Mouse (Mus musculus) myocyte (in vitro differentiated cells): ENCODE measurements at regions not wholly inside any gene's neighbourhood (a gene's known extent, or its start where the extent isn't known, plus 50 kb on each side); places are given as distances from the start of the nearest gene placed in this dataset.

Experiments used
- CEBPB ChIP-seq: IDR thresholded peaks from 2 replicates; pipeline ENCODE4 v1.6.1; 2011; ENCODE audit warnings: mild to moderate bottlenecking, moderate library complexity; ENCODE audit not compliant: poor library complexity, insufficient read depth, severe bottlenecking
- E2F4 ChIP-seq: IDR thresholded peaks from one replicate; pipeline ENCODE4 v1.6.1; 2011; ENCODE audit warnings: mild to moderate bottlenecking, control low read depth, moderate library complexity; ENCODE audit not compliant: insufficient read depth
- MAX ChIP-seq: IDR thresholded peaks from one replicate; pipeline ENCODE4 v1.6.1; 2011; ENCODE audit warnings: low read depth, mild to moderate bottlenecking, control low read depth
- POLR2A ChIP-seq: IDR thresholded peaks from one replicate; pipeline ENCODE4 v1.6.1; 2011; ENCODE audit warnings: low read depth, mild to moderate bottlenecking, control low read depth, moderate library complexity; ENCODE audit not compliant: insufficient read length
- TCF12 ChIP-seq: IDR thresholded peaks from one replicate; pipeline ENCODE4 v1.6.1; 2011; ENCODE audit warnings: mild to moderate bottlenecking, control low read depth; ENCODE audit not compliant: poor library complexity, insufficient read depth, severe bottlenecking
- USF1 ChIP-seq: IDR thresholded peaks from one replicate; pipeline ENCODE4 v1.6.1; 2011; ENCODE audit warnings: low read depth, mild to moderate bottlenecking, control low read depth, moderate library complexity

DNA sequence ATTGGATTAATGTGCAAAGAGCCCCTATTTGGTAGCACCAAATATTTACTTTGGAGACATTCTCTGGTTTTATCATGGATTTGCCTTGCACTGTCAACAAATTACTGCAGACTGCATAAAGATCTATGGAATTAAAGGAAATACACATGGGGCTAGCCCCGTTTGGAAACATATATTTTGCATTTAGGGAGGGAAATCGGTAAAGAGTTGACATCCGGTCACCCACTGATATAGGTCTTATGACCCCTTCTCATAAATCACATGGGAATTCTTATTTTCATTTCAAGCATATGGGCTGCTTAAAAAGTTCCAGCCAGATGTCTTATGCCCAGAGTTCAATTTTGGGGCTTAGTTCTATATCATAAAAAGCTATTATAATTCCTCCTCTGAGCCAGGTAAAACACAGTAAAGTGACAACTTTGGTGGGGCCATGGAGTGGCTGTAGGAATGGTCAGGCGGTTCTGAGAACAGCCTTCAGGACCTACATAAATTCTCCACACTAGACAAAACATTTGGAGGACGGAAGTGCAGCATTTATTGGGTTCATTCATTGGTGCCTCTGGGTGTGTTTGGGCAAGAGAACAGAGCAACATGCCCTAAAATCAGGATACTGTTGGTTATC is 626.3 kb downstream of the Tox3 start:
- TF ChIP-seq E2F4 (no peak), CEBPB (no peak), MAX (no peak), POLR2A (no peak), USF1 (no peak), TCF12 (no peak)
